Mouse (Mus musculus): ENCODE measurements around the gene Pgc. TPM values are rescaled to one million over a fixed set of nuclear protein-coding genes. Genes with fewer than 3 reads are reported as not detected.

The Pgc gene
- not detected in 2 replicates for polyA plus RNA-seq (2012; ENCODE audit: low replicate concordance)

GRCm38 (mm10) chr17:47726566-47726965, at the start of gene Pgc:
Gene Pgc (plus strand): TSS chr17:47726842.

GRCm38 (mm10) chr17:47688344-47688607, 38.4 kb upstream of the Pgc start, which contains the start of gene Tomm6:
Gene Tomm6 (minus strand): TSS chr17:47688386.

GRCm38 (mm10) chr17:47688608-47689575, 37.8 kb upstream of the Pgc start, which contains the start of gene Frs3:
Gene Frs3 (plus strand): TSS chr17:47689030.

GRCm38 (mm10) chr17:47694442-47694502, 32.4 kb upstream of the Pgc start, which contains the start of gene Gm21981:
Gene Gm21981 (minus strand): TSS chr17:47694455.

DNA sequence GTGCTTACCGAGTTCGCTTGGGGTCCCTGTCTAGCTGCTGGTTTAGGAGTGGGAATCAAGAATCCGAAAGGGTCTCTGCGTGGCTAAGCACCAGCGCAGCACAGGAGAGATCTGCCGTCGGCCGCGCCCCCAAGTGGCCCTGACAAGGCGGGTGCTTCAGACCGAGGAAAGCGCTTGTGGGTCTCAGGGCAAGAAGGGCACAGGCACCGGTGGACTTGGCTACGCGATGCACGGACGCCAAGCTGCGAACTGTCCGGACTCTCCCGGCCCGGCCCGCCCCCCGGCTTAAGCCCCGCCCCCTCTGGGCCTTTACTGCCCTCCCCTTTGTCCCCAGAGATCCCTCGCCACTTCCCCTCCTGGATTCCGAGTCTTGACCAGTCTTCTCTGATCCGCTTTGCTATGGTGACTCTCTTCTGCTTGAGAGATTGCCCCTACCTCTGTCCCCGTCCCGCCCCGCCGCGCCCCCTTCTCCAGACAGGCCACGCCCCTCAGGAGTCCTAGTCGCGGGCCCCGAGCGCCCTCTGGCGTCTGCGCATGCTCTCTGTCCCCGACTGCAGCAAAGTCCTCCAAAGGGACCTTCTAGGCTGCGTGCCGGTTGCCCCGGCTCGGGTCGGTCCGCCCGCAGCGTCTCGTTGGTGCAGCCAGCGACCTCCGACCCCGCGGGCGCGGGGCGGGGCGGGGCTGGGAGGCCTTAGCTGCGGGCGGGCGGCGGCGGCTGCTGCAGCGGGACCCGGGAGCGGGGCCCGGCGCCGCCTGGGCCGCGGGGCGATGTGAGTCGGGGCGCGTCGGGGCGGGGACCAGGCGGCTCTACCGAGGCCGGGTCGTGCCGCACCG, 31.9 kb upstream of the Pgc start, which contains the start of gene Prickle4:
Prickle4 (minus strand) TSS at position 234 of the 834 bp plus-strand sequence.

GRCm38 (mm10) chr17:47736856-47737255, 10.2 kb downstream of the Pgc start, which contains the start of gene Tfeb:
Gene Tfeb (plus strand): TSS chr17:47737030.

Other genes starting within 250 kb of the Pgc start
- gene Taf8, start 224.6 kb upstream of the Pgc start, polyA plus RNA-seq (2012; ENCODE audit: low replicate concordance): 28.5 and 31.0 TPM in 2 replicates
- gene Ccnd3, start 221.8 kb upstream of the Pgc start, polyA plus RNA-seq (2012; ENCODE audit: low replicate concordance): 391 and 612 TPM in 2 replicates
- gene Bysl, start 115.3 kb upstream of the Pgc start, polyA plus RNA-seq (2012; ENCODE audit: low replicate concordance): 43.6 and 59.9 TPM in 2 replicates
- 1.4 and 7.2 TPM in 2 replicates for gene Med20, start 115.3 kb upstream of the Pgc start, polyA plus RNA-seq (2012; ENCODE audit: low replicate concordance)
- 0.14 TPM in 1 of 2 replicates, not detected in the other for gene Gm20517, start 115.3 kb upstream of the Pgc start, polyA plus RNA-seq (2012; ENCODE audit: low replicate concordance)
- gene Usp49, start 96.2 kb upstream of the Pgc start, polyA plus RNA-seq (2012; ENCODE audit: low replicate concordance): 27.1 and 34.3 TPM in 2 replicates
- gene Tomm6, start 38.5 kb upstream of the Pgc start, polyA plus RNA-seq (2012; ENCODE audit: low replicate concordance): 55.9 and 90.9 TPM in 2 replicates
- 2.4 and 5.0 TPM in 2 replicates for gene Frs3, start 37.8 kb upstream of the Pgc start, polyA plus RNA-seq (2012; ENCODE audit: low replicate concordance)
- 0.21 TPM in 1 of 2 replicates, not detected in the other for gene Gm21981, start 32.4 kb upstream of the Pgc start, polyA plus RNA-seq (2012; ENCODE audit: low replicate concordance)
- 0.97 and 1.7 TPM in 2 replicates for gene Prickle4, start 32.1 kb upstream of the Pgc start, polyA plus RNA-seq (2012; ENCODE audit: low replicate concordance)
- gene Tfeb, start 10.2 kb downstream of the Pgc start, polyA plus RNA-seq (2012; ENCODE audit: low replicate concordance): 90.8 and 139 TPM in 2 replicates
- 1.0 and 1.4 TPM in 2 replicates for gene Mdfi, start 107.8 kb downstream of the Pgc start, polyA plus RNA-seq (2012; ENCODE audit: low replicate concordance)
- 121 and 191 TPM in 2 replicates for gene Foxp4, start 197.8 kb downstream of the Pgc start, polyA plus RNA-seq (2012; ENCODE audit: low replicate concordance)

All from leukemia stem cell, adult 10-12 weeks (primary cell).